Mouse (Mus musculus): ENCODE measurements at regions not wholly inside any gene's neighbourhood (a gene's known extent, or its start where the extent isn't known, plus 50 kb on each side); places are given as distances from the start of the nearest gene placed in this dataset.

DNA sequence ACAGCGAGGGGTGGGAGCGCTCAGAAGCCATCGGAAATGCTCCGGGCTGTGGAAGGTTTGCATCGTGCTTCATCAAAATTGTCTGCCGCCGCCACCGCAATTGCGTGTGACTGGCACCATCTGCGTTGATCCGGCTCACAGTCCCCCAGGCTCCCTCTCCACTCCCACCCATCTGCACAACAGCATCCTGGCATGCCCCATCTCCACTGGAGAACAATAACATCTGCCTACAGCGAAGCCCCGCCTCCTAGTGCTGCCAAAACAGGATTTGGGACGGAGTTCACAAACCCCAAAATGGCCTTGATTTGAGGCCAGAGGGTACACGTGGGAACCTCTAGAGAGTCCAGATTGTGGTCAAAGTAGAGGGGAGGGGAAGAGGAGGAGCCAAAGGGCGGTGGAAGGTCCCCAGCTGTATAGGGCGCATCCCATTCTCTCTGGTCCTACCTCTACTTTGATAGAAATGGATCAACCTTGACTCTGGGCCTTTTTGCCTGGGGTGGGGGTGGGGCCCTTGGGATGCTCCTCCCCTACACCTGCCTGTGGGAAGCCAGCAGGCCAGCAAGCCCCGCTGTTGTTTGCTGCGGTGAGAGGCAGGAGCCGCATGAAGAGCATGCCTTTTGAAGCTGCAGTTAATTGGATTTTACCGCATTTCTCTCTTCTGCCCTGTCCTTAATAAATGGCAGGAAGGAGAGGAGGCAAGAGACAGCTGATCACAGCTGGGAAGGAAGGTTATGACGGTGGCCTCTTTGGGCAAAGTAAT, 195.6 kb upstream of the Rpl38 start:
- TF ChIP-seq CTCF (IDR thresholded peaks at IDR 0.05; ENCODE audit: insufficient read depth, low read length) (no peak), POLR2A (IDR thresholded peaks at IDR 0.05; ENCODE audit: borderline replicate concordance, extremely low read depth, low read depth, low read length) (no peak)

Data from lung, adult 2 months (tissue).